Mouse (Mus musculus): ENCODE data around the gene Ccr5.

DNA sequence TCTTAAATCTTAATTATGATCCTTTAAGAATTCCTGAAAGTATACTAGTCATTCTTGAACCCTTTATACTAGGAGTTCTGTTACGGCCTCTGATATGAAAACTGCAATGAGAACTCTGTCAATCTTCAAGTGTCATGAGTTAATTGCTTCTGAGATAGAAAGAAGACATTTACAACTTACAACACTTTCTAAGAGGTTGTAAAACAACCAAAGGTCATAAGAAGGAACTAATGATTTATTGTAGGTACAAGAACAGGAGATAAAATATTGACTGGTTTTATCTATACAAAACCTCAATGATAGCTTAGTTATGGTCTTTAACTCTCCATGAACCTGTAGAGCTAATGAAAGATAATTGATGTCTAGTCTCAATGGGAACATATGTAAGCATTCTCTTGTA lies 7.6 kb upstream of the Ccr5 start:
- TF ChIP-seq CTCF (IDR thresholded peaks at IDR 0.05; ENCODE audit: low read depth, low read length): no peak
- no peak for TF ChIP-seq POLR2A (IDR thresholded peaks at IDR 0.05; ENCODE audit: borderline replicate concordance, low read depth, low read length)

Measured in bone marrow macrophage, adult 2 months (primary cell).